Mouse (Mus musculus) 3134 (cell line): Measurements from ENCODE around the gene Dhcr24.

Experiments
- DNase-seq: peaks from one replicate; pipeline ENCODE4 v3.0.0-alpha.2; 2011; ENCODE audit warnings: low spot score; ENCODE audit not compliant: insufficient read length; ENCODE audit errors: extremely low read depth

The Dhcr24 gene

DNA sequence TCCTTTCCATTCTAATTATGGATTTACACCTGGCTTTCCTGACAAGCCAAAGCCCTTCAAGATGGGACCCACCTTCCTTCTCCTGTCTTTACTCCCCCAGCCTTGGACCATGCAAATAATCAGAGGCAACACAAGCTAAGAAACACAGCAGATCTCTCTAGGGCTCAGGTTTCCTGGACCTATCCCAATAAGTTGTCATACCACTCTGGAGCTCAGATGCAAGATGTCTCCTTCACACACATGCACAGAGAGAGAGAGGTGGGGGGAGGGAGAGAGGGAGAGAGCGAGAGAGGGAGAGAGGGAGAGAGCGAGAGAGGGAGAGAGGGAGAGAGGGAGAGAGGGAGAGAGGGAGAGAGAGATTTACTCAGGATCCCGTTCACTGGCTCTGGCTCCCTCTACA lies 71.5 kb downstream of the Dhcr24 start:
- no peak for DNase-seq

GRCm38 (mm10) chr4:106633281-106634085 lies 72.6 kb downstream of the Dhcr24 start:
- DNase-seq, result no peak

GRCm38 (mm10) chr4:106634086-106634479 lies 73.2 kb downstream of the Dhcr24 start:
- no peak for DNase-seq
